Mouse (Mus musculus): ENCODE results near the gene H2-Aa.

GRCm38 (mm10) chr17:34244656-34245055, 43.0 kb downstream of the H2-Aa start:
- no peak for TF ChIP-seq EP300 (IDR thresholded peaks at IDR 0.05; ENCODE audit: low read depth)
- no peak for TF ChIP-seq CTCF (IDR thresholded peaks at IDR 0.05; ENCODE audit: low read depth)
